Mouse (Mus musculus) kidney, postnatal 4 days (tissue): Measurements from ENCODE around the gene Serpinb13.
"Not testable (repeated sequence)": the region's sequence is repeated elsewhere in the genome, so short reads cannot be mapped to it uniquely, and the experiment has no call there.

ENCODE experiments used
- DNase-seq, 2 experiments: peaks; one replicate each; pipeline ENCODE4 v3.0.0; 2021; ENCODE audit warnings: mixed read lengths in 2 of 2

Gene Serpinb13

DNA sequence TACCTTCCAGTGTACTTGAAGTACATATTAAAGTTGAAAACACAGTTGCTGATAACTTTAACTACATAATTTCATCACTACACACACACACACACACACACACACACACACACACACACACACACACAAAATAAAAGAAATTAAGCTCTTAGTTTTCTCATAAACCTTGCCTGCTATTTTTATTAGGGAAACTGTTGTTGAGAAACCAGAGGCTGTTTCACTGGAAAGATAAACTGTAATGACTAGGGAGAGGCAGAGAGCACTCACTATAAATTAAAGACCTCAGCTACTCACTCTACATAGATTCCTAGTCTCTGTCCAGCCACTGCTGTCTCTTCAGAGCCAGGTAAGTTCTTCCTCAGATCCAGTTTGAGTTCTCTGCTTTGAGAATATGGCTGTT is at the start of gene Serpinb13:
Serpinb13 (plus strand) TSS at position 301 of the 400 bp plus-strand sequence.
- DNase-seq: no peak

DNA sequence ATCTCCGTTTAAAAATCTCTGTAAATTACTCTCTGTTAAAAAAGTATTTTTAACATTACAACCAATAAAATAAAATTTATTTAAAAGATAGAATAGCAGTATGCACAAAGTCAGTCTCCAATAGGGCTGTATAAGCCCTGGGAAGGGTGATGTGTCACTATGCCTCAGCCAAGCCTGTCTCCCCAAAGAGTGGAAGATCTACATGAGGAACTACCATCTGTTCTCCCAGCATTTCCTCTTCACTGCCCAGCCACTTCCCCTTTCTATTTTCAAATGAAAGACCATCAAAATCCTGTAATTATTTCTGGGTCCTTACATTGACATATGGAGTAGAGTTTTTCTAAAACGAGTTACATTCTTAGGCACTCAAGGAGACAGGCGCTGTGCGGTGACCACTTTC is 48.8 kb upstream of the Serpinb13 start:
- DNase-seq: no peak

DNA sequence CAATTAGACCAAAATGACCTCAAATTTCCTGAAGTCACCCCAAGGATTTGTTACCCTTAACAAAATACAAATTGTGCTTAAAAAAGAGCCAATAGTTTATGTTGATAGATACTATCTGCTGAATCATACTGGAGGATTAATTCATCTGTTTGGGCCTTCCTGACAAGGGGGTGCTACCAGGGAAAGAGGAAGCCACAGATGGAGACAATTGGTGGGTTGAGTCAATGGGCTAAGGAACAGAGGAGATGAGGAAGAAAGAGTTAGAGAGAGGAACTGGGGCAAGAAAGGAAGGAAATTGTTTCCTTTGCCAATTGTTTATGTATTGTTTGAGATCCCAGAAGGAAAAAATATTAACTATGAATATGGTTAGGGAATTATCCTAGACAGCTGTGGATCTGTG is 47.1 kb upstream of the Serpinb13 start:
- no peak for DNase-seq

DNA sequence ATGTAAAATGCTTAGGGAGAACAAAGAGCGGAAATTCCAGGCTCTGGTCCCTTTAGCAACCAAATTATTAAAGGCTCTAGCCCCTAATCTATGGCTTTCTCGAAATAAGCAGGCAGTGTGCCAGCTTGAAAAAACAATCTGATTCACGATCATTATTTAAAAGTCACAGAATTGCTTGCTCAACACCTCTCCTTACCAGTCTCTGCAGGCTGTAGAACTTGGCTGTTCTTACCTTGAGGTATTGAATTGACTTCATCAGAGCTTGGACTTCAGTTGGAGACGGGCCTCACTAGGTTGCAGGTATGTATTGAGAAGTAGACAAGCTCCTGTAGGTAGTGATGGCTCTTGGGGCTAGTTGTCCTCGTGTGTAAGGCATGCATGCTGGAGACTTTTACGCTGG is 46.5 kb upstream of the Serpinb13 start, which contains the start of gene Serpinb12:
Serpinb12 (plus strand) TSS at position 185 of the 400 bp plus-strand sequence.
- DNase-seq: no peak

DNA sequence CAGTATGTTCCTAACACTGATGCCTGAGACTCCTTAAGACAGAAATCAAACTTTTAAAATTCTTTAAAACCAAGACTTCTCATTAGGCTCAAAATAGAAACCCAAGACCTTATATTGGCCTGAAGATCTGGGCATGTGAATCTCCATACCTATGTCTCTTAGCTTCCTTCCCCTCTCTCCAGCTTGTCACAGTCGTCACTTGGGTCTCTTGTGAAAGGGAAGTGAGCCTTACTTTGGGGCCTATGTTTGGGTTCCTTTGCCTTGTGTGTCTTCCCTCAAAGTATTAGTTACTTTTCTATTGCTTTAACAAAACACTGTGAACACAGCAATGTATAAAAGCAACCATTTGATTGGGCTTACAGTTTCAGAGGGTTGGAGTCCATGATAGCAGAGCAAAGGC is 33.6 kb upstream of the Serpinb13 start:
- DNase-seq: no peak

DNA sequence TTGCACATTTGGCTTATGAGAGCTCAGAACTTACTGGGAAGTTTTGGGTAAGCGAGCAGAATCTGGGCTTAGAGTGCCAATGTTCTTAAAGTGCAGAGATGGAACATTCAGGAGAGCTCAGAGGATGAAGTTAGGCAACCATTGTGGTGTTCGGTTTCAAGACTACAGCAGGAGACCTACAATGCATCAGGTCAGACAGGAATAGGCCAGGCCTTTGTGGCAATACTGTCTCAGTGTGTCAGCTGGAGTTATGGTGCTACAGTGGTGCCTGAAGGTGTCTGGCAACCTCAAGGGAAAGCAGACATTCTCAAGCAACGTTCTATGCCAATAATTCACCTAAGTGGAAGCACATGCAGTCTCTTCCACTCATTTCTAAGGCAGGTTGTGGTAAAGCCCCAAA is 20.8 kb upstream of the Serpinb13 start:
- no peak for DNase-seq

DNA sequence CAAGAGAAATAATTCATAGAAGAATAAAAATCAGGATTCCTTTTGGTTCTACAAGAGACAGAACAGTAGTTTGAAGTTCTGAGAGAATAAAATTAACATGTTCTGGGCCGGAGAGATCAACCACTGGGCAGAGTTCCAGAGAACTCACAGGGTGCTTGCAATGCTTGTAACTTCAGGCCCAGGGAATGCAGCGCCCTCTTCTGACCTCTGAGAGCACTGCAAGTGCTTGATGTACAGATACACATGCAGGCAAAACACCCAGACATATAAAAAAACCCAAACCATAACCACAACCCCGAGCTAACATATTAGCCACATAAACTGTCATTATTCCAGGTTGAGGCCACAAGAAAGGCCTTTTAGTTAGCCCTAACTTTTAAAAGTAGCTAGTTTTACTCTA is 19.8 kb upstream of the Serpinb13 start:
- peak; percentile 19 to 31 for DNase-seq

DNA sequence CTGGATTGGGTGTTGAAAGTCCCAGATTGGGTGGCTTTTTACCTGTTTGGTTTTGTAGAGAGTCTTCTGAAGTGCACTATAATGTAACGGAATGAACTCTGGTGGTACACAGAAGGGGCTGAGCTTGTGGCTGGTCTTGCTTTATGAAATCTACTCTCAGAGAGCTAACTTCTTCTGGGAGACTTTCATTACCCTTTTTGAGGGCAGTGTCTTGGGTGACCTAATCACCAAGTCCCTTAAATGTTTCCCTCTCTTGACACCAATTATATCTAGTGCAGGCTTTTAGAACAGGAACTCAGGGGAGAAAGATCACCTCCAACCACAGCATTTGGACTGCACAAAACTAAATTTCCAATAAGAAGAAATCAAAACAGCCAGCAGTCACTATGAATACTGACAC is 2.3 kb downstream of the Serpinb13 start:
- no peak for DNase-seq

DNA sequence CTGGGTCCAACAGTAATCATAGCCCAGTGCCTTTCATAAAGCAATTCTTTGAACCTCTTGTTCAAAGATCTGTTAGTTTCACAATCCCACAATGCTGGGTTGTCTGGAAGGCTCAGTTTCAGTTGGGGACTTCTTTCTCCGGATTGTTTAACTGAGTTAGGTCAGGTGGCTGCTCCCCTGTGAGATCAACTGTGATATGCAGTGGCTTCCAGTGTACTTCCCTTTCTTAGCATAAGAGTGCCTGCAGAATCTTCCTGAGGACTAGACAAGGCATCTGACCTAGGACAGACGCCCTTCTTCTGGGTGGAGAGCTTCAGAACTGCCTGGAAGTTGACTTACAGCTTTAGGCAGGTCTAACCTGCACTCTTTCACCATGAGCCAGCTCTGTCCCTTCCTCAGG is 3.1 kb downstream of the Serpinb13 start:
- DNase-seq: no peak

DNA sequence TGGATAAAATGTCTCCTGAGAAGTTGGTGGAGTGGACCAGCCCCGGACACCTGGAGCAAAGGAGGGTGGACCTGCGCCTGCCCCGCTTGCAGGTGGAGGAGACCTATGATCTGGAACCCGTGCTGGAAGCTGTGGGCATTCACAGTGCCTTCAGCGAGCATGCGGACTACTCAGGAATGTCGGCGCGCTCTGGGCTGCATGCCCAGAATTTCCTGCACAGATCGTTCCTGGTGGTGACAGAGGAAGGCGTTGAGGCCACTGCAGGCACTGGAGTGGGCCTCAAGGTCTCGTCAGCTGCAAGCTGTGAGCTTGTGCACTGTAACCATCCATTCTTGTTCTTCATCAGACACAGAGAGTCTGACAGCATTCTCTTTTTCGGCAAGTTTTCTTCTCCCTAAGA is 19.6 kb downstream of the Serpinb13 start:
- DNase-seq: peak in 1 of 2 experiments; percentile 24

DNA sequence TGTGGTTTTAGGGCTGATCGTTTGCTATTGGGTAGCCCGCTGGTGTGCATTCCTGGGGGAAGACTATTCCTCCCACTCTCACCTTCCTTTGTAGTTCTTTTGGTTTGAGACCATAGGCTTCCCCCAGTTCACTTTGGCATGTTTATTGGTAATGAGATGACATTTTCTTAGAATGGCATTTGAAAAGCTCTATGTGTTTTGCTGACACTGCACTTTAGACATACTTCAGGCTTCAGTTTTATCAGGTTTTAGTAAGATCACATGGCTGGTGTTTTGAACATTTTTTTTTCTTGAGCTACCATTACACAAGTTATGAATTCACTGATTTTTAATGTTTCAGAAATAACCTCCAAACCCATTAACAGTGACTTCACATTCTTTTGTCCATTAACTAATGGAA is 21.0 kb downstream of the Serpinb13 start:
- no peak for DNase-seq

DNA sequence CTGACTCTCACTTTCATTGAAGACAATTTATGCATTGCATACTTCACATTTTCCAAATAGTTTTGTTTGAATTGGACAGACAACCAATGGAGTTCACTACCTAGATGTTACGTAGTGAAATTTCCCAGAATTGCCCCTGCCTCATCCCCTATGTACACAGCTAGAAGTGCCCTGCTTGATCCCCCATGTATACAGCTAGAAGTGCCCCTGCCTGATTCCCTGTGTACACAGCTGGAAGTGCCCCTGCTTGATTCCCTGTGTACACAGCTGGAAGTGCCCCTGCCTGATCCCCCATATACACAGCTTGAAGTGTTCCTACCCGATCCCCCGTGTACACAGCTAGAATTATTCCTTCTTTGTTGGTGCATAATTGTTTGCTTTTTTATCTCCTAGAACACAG is 25.5 kb downstream of the Serpinb13 start:
- no peak for DNase-seq

DNA sequence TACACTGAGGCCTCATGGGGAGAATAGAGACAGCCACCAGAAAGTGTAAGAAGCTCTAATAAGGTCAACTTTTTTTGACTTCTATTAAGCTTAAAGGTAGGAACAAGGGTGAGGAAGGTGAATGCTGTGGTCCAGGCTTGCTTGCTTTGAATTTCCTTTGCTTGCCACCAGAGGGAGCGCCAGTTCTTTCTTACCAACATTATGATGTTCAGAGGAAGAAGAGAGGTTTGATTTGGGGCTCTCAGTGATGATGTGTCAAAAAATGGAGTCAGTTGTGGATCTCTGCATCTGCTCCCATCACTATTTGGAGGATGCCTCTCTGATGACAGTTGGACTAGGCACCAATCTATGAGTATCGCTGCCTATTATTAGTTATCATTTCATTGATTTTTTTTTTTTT is 33.7 kb downstream of the Serpinb13 start:
- peak; percentile 32 to 43 for DNase-seq

DNA sequence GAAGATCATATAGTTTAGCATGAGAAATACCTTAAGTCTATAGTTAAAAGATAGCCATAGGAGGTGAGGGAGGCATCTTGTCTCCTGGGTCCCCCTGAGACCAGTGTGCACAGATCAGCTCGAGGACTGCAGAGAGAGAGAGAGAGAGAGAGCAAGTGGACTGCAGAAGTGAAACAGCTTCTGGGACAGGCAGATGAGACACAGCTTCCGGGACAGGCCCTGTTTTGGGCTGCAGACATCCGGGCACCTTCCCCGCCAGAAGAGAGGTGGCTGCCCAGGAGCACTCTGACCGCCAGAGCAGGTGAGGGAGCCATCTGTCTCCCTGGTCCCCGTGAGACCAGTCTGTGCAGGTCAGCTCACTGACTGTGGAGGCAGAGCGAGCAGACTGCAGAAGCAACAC is 34.4 kb downstream of the Serpinb13 start:
- no peak for DNase-seq

DNA sequence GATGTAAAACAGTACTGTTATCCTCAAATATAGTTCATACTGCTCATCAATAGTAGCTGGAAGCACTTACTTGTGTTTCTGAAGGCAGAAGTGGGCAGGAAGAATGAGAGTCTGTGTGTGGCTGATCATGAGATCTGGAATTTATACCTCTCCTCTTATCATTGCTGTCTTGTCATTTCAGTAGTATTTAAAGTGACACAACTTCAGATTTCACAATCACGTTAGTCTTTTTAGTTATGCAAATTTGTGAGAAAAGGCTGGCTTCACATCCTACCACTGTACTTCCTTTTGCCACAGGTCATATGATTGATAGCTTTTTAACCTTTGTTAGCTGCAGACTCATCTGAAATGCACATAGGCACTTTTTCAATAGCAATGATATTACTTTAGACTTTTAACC is 45.1 kb downstream of the Serpinb13 start:
- DNase-seq: no peak

DNA sequence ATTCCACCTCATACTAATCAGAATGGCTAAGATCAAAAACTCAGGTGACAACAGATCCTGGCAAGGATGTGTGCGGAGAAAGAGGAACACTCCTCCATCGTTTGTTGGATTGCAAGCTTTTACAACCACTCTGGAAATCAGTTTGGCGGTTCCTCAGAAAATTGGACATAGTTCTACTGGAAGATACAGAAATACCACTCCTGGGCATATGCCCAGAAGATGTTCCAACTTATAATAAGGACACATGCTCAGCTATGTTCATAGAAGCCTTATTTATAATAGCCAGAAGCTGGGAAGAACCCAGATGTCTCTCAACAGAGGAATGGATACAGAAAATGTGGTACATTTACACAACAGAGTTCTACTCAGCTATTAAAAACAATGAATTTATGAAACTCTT is 53.5 kb downstream of the Serpinb13 start:
- DNase-seq: not testable (repeated sequence)
